Mouse (Mus musculus): ENCODE results near the gene Shld1.

The Shld1 gene

GRCm38 (mm10) chr2:132794204-132794586, 107.5 kb downstream of the Shld1 start:
- DNase-seq (ENCODE audit: low read depth, low spot score), result no peak

Data from A20 (cell line).